Mouse (Mus musculus): ENCODE data around the gene Ppp1r2.
"Not testable (repeated sequence)": the region's sequence is repeated elsewhere in the genome, so short reads cannot be mapped to it uniquely, and the experiment has no call there.

The Ppp1r2 gene

DNA sequence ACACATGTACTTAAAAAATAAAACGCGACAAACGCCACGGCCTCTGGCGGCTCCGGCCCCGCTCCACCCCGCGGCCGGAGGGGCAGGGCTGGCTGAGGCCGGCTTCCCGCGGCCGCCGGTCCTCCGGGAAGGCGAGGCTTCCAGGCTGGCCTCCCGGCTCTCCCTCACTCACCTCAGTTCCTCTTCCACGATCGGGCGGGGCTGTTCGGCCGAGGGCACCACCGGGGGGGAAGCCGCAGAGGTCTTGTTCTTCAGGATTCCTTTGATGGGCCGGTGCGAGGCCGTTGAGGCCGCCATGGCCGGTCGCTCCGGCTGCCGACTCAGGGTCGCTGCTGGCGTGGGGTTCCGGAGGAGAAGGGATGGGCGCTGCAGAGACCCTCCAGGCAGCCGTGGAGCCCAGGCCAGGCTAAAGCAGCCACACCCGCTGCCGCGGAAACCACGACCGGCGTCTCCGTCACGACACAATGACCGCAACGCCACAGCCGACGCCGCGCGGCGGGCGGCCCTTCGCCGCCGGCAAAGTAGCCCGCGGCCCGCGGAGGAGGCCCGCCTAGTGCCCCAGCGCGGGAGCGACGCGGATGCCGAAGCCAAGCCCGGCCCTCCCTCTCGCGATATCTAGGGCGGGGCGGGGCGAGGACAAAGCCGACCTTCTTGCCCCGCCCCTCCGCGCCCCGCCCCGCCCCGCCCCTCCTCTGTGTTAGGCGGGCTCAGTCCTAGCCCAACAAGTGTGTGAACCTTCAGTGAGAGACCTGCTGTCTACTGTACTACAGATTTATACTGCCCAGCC is at the start of gene Ppp1r2:
TSS of gene Ppp1r2 (minus strand) at position 604 of the 787 bp plus-strand sequence.
- peak; percentile 62 for DNase-seq (ENCODE audit: low read depth, low spot score)

DNA sequence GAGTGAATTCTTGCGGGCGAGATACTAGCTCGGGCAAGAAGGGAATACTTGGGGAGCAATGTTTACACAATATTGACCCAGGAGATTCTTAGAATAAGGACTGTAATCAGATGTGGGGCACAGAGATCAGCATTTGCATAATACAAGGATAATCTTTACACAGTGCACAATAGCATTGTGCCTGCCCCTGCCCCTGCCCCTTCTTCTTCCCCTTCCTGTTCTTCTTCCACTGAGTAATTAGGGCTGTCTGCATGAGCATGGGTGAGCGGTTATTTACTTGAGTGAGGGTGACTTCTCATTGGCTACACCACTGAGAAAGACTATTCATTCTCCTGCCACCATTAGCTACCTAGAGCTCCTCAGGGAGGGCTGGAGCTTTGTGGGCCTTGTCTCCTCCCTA is 46.4 kb upstream of the Ppp1r2 start:
- no peak for DNase-seq (ENCODE audit: low read depth, low spot score)

DNA sequence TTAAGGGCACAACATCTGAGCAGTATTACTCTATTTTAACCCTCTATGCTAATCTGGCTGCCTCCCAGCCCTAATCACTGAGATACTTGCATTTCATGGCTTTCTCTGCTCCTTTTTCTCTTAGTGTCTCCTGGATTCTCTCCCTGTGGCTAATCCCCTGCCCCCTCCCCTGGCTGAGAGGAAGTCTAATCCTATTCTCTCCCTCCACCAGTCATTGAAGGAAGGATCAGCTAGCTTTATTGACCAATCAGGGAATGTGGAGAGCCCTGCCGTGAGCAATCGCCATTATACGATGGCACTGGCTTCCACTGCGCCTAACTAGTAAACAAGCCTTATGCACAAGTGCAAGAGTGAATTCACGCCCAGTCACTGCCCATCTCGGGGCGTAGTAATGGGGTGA is 45.9 kb upstream of the Ppp1r2 start:
- DNase-seq (ENCODE audit: low read depth, low spot score) = no peak

DNA sequence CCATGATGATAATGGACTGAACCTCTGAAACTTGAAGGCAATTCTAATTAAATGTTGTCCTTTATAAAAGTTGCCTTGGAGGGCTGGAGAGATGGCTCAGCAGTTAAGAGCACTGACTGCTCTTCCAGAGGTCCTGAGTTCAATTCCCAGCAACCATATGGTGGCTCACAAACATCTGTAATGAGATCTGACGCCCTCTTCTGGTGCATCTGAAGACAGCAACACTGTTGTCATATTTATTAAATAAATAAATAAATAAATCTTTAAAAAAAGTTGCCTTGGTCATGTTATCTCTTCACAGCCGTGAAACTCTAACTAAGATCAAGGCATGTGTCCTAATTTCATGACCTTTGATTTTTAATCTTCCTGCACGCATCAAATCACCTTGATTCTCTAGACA is 44.6 kb upstream of the Ppp1r2 start:
- DNase-seq (ENCODE audit: low read depth, low spot score) = not testable (repeated sequence)

GRCm38 (mm10) chr16:31319316-31319715 is 44.2 kb upstream of the Ppp1r2 start:
- no peak for DNase-seq (ENCODE audit: low read depth, low spot score)

- DNase-seq (ENCODE audit: low read depth, low spot score) = no peak
Measured at GRCm38 (mm10) chr16:31318418-31318817, 43.3 kb upstream of the Ppp1r2 start.

- DNase-seq (ENCODE audit: low read depth, low spot score) = not testable (repeated sequence)
Measured at GRCm38 (mm10) chr16:31316246-31317143, 41.4 kb upstream of the Ppp1r2 start.

- DNase-seq (ENCODE audit: low read depth, low spot score) = no peak
Measured at GRCm38 (mm10) chr16:31315294-31315693, 40.2 kb upstream of the Ppp1r2 start.

DNA sequence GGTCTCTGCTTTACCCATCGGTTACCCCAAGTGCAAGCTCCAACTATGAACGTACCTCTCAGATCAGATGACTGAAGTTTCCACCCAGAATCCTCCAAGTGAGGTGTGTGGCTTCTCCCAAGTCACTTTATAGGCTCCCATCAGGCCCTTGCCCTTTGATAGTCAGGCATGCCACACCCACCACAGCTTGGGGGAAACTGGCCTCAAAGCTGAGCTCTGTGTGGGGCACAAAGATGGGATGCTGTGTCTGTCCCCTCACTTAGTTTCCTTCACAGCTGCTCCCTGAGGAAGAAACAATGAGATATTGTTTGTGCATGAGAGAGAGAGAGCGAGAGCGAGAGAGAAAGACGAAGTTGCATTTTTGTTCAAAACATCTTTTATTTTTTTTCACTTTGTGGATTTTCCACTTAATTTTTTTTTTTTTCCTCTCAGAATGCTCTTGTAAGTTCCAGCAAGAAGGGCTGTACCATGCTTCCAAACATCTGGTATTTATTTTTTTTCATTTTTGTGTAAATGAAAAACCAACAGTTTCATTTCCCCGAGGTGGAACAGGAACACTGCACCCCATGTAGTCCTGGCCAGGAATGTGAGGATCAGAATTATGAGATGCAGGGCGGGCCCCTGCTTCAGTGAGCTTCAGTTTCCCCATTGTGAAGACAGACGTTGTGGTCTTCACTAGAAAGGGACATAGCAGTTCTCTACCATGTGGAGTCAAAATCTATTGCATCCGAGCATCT is 39.6 kb upstream of the Ppp1r2 start, which contains the start of gene Apod:
TSS of gene Apod (minus strand) at position 312 of the 737 bp plus-strand sequence.
- DNase-seq (ENCODE audit: low read depth, low spot score) = no peak

- no peak for DNase-seq (ENCODE audit: low read depth, low spot score)
Measured at GRCm38 (mm10) chr16:31313611-31314010, 38.5 kb upstream of the Ppp1r2 start.

GRCm38 (mm10) chr16:31312296-31312695 is 37.2 kb upstream of the Ppp1r2 start:
- DNase-seq (ENCODE audit: low read depth, low spot score) = no peak

GRCm38 (mm10) chr16:31305199-31305919 is 30.3 kb upstream of the Ppp1r2 start:
- no peak for DNase-seq (ENCODE audit: low read depth, low spot score)

GRCm38 (mm10) chr16:31303276-31303675 is 28.2 kb upstream of the Ppp1r2 start:
- DNase-seq (ENCODE audit: low read depth, low spot score) = no peak

- DNase-seq (ENCODE audit: low read depth, low spot score) = no peak
Measured at GRCm38 (mm10) chr16:31300883-31301532, 25.9 kb upstream of the Ppp1r2 start.

GRCm38 (mm10) chr16:31300467-31300866 is 25.4 kb upstream of the Ppp1r2 start:
- no peak for DNase-seq (ENCODE audit: low read depth, low spot score)

- DNase-seq (ENCODE audit: low read depth, low spot score) = no peak
Measured at GRCm38 (mm10) chr16:31299960-31300353, 24.9 kb upstream of the Ppp1r2 start.

- DNase-seq (ENCODE audit: low read depth, low spot score) = no peak
Measured at GRCm38 (mm10) chr16:31299164-31299959, 24.3 kb upstream of the Ppp1r2 start.

DNA sequence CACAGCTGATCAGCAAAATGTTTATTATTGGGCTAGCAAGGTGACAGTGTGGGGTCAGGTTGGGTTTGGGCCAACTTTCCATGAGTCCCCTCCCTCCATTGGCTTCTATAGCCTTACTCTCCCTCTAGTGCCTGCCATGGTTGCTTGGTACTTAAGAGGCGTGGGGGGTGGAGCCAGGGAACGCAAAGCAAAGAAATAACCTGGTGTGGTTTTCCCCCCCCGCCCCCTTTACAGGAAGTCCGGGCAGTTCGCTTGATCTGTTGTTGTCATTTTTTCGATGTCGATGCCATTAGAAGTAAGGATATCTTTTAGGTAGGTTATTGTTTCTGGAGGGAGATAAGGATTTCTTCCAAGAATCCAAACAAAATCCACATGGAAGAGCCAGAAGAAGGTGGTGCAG is 22.0 kb upstream of the Ppp1r2 start:
- no peak for DNase-seq (ENCODE audit: low read depth, low spot score)

- DNase-seq (ENCODE audit: low read depth, low spot score) = no peak
Measured at GRCm38 (mm10) chr16:31293761-31294160, 18.7 kb upstream of the Ppp1r2 start.

Data from WW6 (cell line).